ENCODE assay signal across 24 mouse cellular contexts in the genomic region with DNA sequence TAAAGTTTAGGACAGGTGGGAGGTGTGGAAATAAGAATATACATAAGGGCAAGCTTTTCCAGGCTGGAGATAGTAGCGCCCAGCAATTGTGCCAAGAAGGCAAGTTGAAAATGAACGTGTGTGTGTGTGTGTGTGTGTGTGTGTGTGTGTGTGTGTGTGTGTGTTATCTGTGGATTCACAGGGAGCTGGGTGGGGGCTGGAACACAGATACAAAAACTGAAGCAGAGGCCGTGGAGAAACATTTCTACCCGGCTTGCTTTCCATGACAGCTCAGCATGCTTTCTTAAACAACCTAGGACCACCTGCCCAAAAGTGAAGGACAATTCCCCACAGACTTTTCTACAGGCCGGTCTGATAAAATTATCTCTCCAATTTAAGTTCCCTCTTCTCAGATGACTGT. TPM values are rescaled to one million over a fixed set of nuclear protein-coding genes. Genes with fewer than 3 reads are reported as not detected.
DNase-seq lines count a peak whose midpoint lies in the region; ATAC-seq and TF ChIP-seq lines count a peak whose summit lies in the region.
"Had no signal": no experiment of that assay in that cellular context is flagged by ENCODE, and none has a peak within 500 bp of the region (broad histone marks: within the 10 kb centered on the region; RNA-seq: fewer than 3 reads in every experiment).

No protein-coding gene starts in this region.

- peak overlapping the region; percentile 11; the same call in 1 of the 2 replicates for H3K4me2 ChIP-seq in liver, embryonic 12.5 days
- no peak overlapping the region for H3K4me2 ChIP-seq in liver, embryonic 14.5 days (ENCODE audit: low read depth)
- H3K4me2 ChIP-seq: embryonic facial prominence, embryonic 12.5 days; forebrain, embryonic 13.5 days; forebrain, embryonic 15.5 days had no signal

- no peaks in the 10 kb centered on the region for H3K36me3 ChIP-seq in liver, embryonic 12.5 days
- H3K36me3 ChIP-seq in liver, embryonic 14.5 days (replicated peaks; ENCODE audit: control insufficient read depth, insufficient read depth, low read depth): no peaks in the 10 kb centered on the region
- H3K36me3 ChIP-seq: embryonic facial prominence, embryonic 10.5 days; embryonic facial prominence, embryonic 12.5 days; forebrain, embryonic 15.5 days had no signal

- peak overlapping the region; percentile 79 for H3K27ac ChIP-seq in layer of hippocampus, adult 2 months
- H3K27ac ChIP-seq in liver, embryonic 12.5 days: no peak overlapping the region
- H3K27ac ChIP-seq in liver, embryonic 14.5 days: no peak overlapping the region
- H3K27ac ChIP-seq: embryonic facial prominence, embryonic 10.5 days; embryonic facial prominence, embryonic 12.5 days; forebrain, embryonic 13.5 days; forebrain, embryonic 15.5 days had no signal

- H3K9me3 ChIP-seq in liver, embryonic 12.5 days (replicated peaks): no peaks in the 10 kb centered on the region
- H3K9me3 ChIP-seq in liver, embryonic 14.5 days (ENCODE audit: control insufficient read depth, low read length): no peaks in the 10 kb centered on the region
- H3K9me3 ChIP-seq: embryonic facial prominence, embryonic 10.5 days; embryonic facial prominence, embryonic 12.5 days; forebrain, embryonic 13.5 days; forebrain, embryonic 15.5 days had no signal

- 40% methylated on average over 5 of the region's 5 CpGs for WGBS in liver, embryonic 12.5 days (ENCODE audit: insufficient replicate concordance)
- WGBS in liver, embryonic 14.5 days (ENCODE audit: insufficient replicate concordance): 37% methylated on average over 5 of the region's 5 CpGs

- peaks cover 7% of the 10 kb centered on the region; the same call in 1 of the 2 replicates for H3K27me3 ChIP-seq in liver, embryonic 12.5 days (replicated peaks)
- no peaks in the 10 kb centered on the region for H3K27me3 ChIP-seq in liver, embryonic 14.5 days (ENCODE audit: control insufficient read depth, insufficient read depth, low read length)
- H3K27me3 ChIP-seq: embryonic facial prominence, embryonic 12.5 days; forebrain, embryonic 13.5 days; forebrain, embryonic 15.5 days had no signal

- H3K4me3 ChIP-seq in layer of hippocampus, adult 2 months: no peak overlapping the region
- H3K4me3 ChIP-seq in liver, embryonic 12.5 days: no peak overlapping the region
- no peak overlapping the region for H3K4me3 ChIP-seq in liver, embryonic 14.5 days (ENCODE audit: insufficient read depth in 1 of 2, low read depth in 2 of 2, low read length in 2 of 2)
- H3K4me3 ChIP-seq: embryonic facial prominence, embryonic 10.5 days; embryonic facial prominence, embryonic 12.5 days; forebrain, embryonic 13.5 days; forebrain, embryonic 15.5 days had no signal

- DNase-seq in layer of hippocampus, adult 2 months (ENCODE audit: low spot score in 2 of 2): no peak
- DNase-seq in layer of hippocampus, postnatal 10 days (ENCODE audit: low spot score in 2 of 2): no peak
- DNase-seq in liver: no peak
- no peak for DNase-seq in liver, embryonic 14.5 days (ENCODE audit: low read depth in 3 of 3, low spot score in 3 of 3)
- no peak for DNase-seq in Muller cell, postnatal 12 days (ENCODE audit: inconsistent ontology term)
- DNase-seq: adrenal gland, adult 8-10 months; adrenal gland, postnatal 14 days; adrenal gland, postnatal 36 days; cerebellum, adult 11-12 months; cerebellum, adult 2 months; cerebellum, adult 9-10 months; cerebellum, postnatal 10 days; cerebellum, postnatal 25 days had no signal

- TF ChIP-seq CTCF in layer of hippocampus, adult 2 months (conservative IDR thresholded peaks at IDR 0.05): no peak
- no peak for TF ChIP-seq CTCF in liver, embryonic 14.5 days (IDR thresholded peaks at IDR 0.05; ENCODE audit: low read depth)

- H3K4me1 ChIP-seq in liver, embryonic 12.5 days: peaks cover 16% of the 10 kb centered on the region
- peaks cover 0 to 6% of the 10 kb centered on the region in 2 experiments; a peak in 2 of 4 replicates for H3K4me1 ChIP-seq in liver, embryonic 14.5 days (replicated peaks; ENCODE audit: control insufficient read depth in 2 of 2, insufficient read depth in 2 of 2, low read length in 1 of 2)
- H3K4me1 ChIP-seq: embryonic facial prominence, embryonic 10.5 days; embryonic facial prominence, embryonic 12.5 days; forebrain, embryonic 13.5 days; forebrain, embryonic 15.5 days had no signal

- TF ChIP-seq EP300 in liver, embryonic 14.5 days (IDR thresholded peaks at IDR 0.05; ENCODE audit: low read depth): no peak

- no peak overlapping the region for H3K9ac ChIP-seq in liver, embryonic 12.5 days
- H3K9ac ChIP-seq in liver, embryonic 14.5 days (replicated peaks): no peak overlapping the region
- H3K9ac ChIP-seq: embryonic facial prominence, embryonic 12.5 days; forebrain, embryonic 13.5 days; forebrain, embryonic 15.5 days had no signal

- peak; percentile 54; the same call in 1 of the 2 replicates for ATAC-seq in liver, embryonic 12.5 days
- 0 out of 2 replicates have a peak, but pooled peaks have one; percentile 39 for ATAC-seq in liver, embryonic 14.5 days (ENCODE audit: insufficient read depth)
- ATAC-seq: activated CD4-positive, CD25-positive, alpha-beta regulatory T cell, adult 4 months; forebrain, embryonic 13.5 days; forebrain, embryonic 15.5 days; Patski had no signal

RNA-seq across cellular contexts. Expression of gene Tmem246, which starts 6.9 kb away (rescaled TPM):
- total RNA-seq in layer of hippocampus, adult 2 months (2021): 10 to 100 TPM; 69.6 to 72.4 TPM
- total RNA-seq in layer of hippocampus, postnatal 10 days (2021): 10 to 100 TPM; 76.8 to 80.3 TPM
- polyA plus RNA-seq in liver, embryonic 12.5 days (2016; fragmentation: Nextera tagmentation; extraction: Ambion mirVana): 13.3 and 14.6 TPM in 2 replicates
- polyA plus RNA-seq in liver, embryonic 14.5 days (2012; rRNA removed): 4.8 and 5.8 TPM in 2 replicates
- 6.7 and 9.0 TPM in 2 replicates for polyA plus RNA-seq in liver, embryonic 14.5 days (2014; fragmentation: Nextera tagmentation; extraction: Ambion mirVana)
- polyA plus RNA-seq: activated CD4-positive, CD25-positive, alpha-beta regulatory T cell, adult 4 months; Patski had no signal

RNA-seq across cellular contexts. Expression of gene Rnf20, which starts 27.2 kb away (rescaled TPM):
- 10 to 100 TPM; 77.1 to 86.5 TPM for total RNA-seq in layer of hippocampus, adult 2 months (2021)
- 10 to 100 TPM; 79.6 to 80.6 TPM for total RNA-seq in layer of hippocampus, postnatal 10 days (2021)
- polyA plus RNA-seq in liver, embryonic 12.5 days (2016; fragmentation: Nextera tagmentation; extraction: Ambion mirVana): 24.0 and 25.1 TPM in 2 replicates
- 8.2 and 14.5 TPM in 2 replicates for polyA plus RNA-seq in liver, embryonic 14.5 days (2012; rRNA removed)
- polyA plus RNA-seq in liver, embryonic 14.5 days (2014; fragmentation: Nextera tagmentation; extraction: Ambion mirVana): 15.7 and 18.3 TPM in 2 replicates

RNA-seq across cellular contexts. Expression of gene Aldob, which starts 55.3 kb away (rescaled TPM):
- total RNA-seq in layer of hippocampus, adult 2 months (2021): 1 to 10 TPM; 1.7 to 3.5 TPM
- total RNA-seq in layer of hippocampus, postnatal 10 days (2021): 1 to 10 TPM; 1.5 to 1.6 TPM
- polyA plus RNA-seq in liver, embryonic 12.5 days (2016; fragmentation: Nextera tagmentation; extraction: Ambion mirVana): 54.0 and 57.6 TPM in 2 replicates
- 88.5 and 103 TPM in 2 replicates for polyA plus RNA-seq in liver, embryonic 14.5 days (2012; rRNA removed)
- 240 and 257 TPM in 2 replicates for polyA plus RNA-seq in liver, embryonic 14.5 days (2014; fragmentation: Nextera tagmentation; extraction: Ambion mirVana)
- total RNA-seq: ES-E14, MEL had no signal
- polyA plus RNA-seq: activated CD4-positive, CD25-positive, alpha-beta regulatory T cell, adult 4 months; C2C12; embryonic facial prominence, embryonic 10.5 days; embryonic facial prominence, embryonic 12.5 days; forebrain, embryonic 11.5 days; Patski had no signal
